Mouse (Mus musculus) MEL-GATA-1-ER (cell line): ENCODE measurements at regions not wholly inside any gene's neighbourhood (a gene's known extent, or its start where the extent isn't known, plus 50 kb on each side); places are given as distances from the start of the nearest gene placed in this dataset.

Experiments used
- DNase-seq: peaks from one replicate; pipeline ENCODE4 v3.0.0-alpha.2; 2012; ENCODE audit warnings: low read depth; ENCODE audit errors: extremely low read depth

DNA sequence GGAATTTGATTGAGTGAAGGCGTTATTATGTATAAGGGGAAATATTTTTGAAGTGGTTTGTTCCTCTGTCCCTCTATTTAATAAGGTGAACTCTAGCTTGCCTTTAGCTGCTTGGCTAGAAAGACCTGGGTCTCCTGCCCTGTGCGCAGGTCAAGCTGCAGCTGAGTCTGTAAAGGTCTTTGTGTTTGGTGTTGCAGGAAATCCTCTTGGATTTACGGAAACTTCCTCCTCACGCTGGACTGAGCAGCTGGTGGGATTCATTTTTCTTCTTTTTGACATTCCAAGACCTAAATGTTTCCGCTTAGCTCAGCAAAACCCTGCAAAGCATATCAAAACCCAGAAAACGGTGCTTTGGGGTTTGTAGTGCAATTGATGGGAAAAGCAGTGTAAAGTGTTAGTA, 402.2 kb upstream of the Mmadhc start:
- DNase-seq, result no peak

DNA sequence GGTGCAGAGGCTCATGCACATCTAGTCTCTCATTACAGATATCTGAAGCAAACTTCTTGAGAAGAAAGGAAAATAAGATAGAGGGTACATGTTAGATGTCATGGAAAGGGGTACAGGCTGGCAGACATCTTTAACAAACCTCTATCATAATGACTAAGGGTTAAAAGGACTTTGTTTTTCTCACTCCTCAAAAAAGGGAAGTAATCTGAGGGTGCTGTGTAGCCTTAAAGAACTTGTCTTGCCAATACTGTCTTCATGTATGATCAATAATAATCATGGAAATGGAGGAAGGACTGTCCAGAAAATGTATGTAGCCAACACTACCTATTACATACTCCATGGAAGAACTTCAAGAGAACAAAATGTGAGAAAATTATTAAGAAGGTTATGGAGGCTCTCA, 400.0 kb upstream of the Mmadhc start:
- DNase-seq, result no peak

DNA sequence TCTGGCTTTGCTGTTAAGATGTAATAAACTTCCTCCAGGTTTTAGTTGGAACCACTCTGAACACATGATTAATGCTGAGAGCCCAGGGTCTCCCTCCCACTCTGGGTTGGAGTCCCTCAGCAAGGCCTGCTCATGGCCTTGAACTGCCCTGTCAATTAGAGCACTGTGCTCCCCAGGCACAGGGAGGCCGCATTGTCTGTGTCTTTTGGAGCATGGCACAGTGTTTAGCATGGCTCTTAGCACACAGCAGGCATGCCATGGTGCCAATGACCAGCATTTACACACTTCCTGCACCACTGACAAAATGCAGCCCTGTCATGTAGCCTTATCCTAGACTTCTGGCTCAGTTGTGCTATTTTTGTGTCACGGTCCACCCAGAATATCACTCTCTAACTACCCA, 398.2 kb upstream of the Mmadhc start:
- DNase-seq, result no peak

DNA sequence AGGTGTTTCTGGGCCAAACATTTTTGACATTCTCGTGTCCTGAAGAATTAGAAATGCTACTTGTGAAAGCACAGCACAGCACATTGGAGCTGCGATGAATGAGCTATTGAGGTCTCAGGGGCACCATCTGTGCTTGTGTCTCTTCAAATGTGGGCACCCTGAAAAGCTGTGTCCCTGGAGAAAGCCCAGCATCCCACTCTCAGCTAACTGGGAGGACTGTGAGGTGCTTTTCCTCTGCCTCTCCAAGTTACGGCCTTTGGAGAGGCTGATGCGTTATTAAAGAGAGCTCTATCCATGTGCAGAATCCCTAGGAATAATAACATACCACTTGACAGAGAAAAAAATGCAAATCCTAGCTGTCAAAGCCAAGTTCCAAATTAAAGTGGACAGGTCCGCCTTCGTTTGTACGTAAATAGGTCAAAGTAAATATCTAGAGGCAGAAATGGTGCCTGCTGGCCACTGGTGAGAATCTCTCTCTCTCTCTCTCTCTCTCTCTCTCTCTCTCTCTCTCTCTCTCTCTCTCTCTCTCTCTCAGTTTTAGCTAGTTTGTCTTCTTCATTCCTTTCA, 397.3 kb upstream of the Mmadhc start:
- no peak for DNase-seq

DNA sequence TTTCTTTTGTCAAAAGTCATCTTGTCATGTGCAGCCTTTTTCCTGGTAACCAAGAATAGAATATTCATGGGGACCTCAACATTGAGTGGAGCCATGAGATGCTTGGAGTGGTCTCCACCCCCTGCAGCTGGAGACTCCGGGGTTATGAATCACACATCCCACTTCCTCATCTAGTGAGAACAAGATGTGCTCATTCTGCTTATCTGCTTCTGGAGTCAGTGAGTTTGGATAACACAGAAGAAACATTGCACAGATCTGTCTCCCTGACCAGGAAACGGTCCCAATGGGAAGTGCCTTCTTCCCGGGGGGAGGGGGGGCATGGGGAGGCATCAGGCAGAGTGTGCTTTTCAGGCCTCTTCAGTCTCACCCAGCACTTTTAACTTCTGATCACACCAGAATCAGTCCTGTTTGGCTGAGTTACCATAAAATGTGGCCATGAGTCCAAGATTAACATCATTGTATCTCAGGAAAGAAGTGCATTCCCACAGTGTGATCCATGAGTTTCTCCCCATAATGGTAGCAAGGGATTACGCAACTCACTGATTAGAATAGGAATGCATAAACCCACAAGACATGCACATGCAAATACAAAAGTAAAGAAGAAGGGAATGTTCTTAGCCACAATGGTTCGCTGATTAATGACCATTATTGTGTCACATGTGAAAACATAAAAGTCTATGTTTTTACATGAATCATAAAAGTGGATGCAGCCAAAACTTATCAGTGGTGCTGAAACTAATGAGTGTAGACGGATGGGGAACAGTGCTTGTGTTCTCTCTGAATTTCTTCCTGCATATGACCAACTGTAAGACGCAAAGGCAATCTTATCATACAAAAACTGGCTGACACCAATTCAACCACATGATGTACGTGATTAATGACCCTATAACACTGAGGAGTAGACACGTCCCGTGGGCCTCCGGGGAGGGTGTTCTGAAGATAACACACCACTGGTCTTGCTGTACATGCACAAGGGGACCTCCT, 393.8 kb upstream of the Mmadhc start:
- DNase-seq, result peak; percentile 41

DNA sequence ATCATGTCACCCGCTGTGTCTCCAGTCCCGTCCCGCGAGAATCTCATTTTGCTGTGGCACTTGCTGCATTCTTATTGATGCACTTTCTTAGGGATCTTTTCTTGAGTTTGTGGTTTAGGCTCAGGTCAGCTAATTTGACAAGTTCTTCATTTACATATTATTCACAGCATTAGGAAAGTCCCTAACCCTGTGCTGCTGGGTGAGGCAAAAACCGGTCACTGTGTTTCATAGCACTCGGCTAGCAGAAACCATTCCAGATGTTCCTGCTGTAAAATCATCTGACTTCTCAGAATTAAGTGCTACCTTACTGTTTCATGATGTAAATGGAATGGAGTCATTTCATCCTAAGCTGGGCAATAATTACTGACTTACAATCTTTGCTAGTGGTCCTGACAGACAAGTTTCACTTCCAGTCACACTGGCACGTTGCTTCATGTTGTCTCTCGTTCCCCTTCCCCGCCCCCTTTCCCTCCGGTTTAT, 391.1 kb upstream of the Mmadhc start:
- no peak for DNase-seq

DNA sequence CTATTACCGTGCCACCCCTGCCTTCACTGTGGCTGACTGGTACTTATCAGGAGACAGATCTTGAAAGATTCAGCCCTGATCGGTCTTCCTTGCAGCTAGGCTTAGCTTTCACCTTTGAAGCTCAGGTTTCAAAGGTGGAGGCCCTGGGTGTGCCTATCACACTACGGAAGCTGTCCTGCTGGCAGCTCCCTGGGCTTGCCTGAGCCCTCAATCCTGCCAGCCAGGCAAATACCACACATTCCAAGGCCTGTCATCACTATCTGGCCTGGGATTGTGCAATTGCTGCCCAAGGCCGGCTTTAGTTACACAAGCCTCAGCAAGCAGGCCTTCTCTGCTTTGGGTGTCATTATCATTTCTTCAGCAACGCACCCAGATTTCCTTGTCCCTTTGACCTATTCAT, 390.6 kb upstream of the Mmadhc start:
- DNase-seq, result no peak

DNA sequence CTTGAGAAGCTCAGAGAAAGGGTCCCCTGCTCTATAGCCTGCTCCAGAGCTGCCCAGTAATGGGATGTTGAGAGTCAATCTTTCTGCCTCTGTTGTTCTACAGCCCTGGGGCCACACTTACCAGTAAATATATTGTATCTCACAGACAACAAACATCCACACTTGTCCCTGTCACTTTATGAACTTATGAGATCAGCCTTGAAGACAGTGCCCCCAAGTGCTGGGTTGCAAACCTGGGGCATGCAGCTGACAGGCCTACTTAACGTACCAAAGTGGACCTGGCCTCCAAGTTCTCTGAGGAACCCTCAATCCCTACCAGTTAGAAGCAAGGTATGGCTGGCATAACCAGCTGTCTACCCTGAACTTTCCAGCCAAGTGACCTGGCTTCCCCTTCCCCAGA, 380.9 kb upstream of the Mmadhc start:
- no peak for DNase-seq

DNA sequence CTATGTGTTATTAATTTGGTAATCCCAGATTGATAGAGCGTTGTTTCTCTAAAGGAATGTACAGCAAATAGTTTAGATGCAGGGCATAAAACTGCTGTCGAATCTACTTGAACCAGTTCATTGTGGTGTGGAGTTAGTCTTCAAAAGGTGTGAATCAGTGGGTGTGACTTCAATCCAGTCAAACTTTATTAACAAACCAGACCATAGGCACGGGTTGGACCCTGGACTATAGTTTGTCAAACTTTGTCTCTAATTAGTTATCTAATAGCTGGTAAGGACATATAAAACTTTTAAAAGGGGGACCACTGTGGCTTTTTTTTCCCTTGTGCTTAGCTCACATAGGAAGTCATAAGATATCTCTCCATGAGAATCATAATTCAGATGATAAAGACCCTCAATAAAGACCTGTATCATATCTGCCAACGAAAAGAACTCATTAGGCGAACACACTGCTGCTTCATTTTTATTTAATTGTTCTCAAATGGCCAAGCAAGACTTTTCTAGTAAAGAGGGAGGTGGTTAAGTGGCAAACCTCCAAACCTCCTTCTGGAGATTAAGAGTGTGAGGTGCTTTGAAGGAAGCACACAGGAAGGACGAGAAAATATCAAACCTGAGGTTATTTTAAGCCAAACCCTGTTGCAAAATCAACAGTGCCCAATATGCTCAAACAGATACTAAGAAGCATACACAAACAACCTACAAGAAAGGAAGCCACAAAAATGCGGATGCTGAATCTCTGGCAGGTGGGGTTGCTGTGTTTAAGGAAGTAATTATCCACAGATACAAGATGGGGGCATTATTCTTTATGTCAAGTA, 379.3 kb upstream of the Mmadhc start:
- DNase-seq, result peak; percentile 86

DNA sequence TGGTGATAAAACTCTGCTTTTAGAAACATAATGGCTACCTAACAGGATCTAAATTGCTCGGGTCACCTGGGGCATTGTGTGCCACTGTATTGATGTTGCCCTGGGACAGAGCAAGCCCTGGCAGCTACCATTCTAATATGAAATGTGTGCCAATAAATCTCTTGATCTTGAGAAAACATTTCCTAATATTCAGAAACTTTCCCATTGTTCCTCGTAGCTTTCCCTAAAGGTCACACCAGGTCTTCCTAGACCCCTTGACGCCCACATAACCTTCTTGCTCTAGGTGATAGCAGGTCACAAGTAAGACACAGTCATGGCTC, 378.2 kb upstream of the Mmadhc start:
- no peak for DNase-seq

DNA sequence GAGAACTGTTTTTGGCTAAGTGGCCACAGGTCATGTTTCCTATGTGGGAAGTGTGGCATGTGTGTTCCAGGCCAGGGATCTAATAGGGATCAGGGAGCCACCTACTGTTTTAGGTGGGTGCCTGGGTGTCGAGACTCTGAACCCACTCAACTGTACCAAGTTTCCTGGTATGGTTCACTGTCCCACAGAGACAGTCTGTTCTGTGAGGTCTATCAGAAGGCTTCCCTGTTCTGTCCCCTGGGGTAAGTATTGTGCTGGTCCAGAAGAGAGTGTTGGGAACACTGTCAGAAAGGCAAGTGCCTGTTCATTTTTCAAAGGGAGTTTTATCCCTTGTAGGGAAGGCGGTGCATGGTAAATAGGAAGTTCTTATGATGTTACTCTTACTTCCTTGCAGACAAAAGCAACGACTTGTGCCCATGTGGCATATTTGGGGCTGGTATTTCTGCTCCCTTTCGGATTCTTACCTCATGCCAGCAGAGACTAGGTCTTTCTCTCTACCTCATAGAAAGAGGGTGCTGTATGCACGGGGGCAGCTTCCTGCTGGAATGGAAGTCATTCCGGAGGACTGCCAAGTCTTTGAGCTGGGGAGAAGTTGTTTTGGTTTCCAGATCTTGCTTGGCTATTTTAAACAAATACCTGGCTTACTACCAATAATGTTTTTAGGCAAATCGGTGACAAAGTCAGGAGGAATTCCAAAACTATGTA, 377.7 kb upstream of the Mmadhc start:
- DNase-seq, result no peak

DNA sequence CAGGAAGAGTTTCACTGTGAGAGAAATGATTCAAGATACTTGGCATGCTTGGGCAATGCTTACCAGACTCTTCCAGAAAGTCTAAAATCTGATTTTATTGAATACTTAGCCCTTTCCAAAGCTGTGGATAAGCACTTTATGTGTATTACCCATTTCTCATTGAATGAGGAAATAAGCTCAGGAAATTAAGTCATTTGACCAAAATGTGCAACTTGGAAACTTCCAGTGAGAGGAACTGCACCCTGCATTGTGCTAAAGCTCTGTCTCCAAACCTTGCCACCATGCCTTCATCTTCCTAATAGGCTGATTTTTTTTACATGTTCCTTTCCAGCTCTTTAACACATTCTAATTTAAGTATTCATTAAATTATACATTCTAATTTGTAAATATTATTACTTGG, 372.7 kb upstream of the Mmadhc start:
- no peak for DNase-seq

DNA sequence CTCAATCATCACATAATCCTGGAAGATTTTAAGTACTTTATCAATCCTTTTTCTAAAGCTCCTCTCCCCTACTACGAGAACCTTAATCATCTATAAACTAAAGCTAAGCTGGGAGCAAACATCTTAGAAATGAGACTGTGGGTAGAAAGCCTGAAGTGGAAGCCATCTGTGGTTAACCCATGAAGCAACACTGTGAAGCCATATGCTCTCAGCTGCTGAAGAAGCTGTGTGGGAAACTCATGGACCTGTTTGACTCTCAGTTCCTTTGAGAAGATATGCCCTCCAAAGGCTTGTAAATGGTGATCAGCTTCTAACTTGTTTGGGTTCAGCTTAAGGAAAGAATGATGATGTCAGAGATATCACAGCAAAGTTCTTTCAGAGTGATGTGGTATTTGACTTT, 372.2 kb upstream of the Mmadhc start:
- no peak for DNase-seq

DNA sequence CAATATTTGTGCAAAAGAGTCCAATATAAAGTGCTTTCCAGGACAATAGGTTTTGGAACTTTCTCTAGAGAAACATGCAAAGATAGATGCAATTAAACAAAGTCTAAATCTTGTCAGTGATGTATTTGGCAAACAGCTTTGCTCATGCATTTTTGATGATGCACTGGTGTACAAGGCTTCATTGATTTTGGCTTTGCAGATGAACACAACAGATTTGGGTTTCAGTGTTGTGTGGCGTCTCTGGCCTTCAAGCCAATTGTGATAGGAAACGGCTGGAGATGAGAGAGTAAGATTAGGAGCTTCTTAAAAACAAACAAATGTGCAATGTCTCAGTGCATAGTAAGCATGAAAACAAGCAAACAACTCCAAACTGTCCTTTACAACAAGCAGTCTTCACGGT, 370.6 kb upstream of the Mmadhc start:
- DNase-seq, result no peak

DNA sequence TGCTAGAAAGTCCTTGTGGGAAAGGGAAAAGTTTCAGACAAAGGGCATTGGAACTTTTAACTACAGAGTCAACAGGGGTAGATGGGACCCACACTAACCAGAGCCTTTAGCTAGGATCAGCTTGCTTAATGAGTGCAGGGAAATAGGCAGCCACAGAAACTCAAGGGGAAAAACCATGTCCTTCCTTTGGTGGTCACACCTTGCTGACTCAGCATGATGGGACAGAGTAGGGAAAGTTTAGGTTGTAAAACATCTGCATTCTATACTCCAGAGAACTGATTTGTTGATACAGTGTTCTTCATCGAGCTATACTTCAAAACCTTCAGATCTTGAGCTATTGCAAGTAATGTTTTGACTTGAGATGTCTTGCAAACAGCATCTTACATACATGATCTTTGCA, 365.9 kb upstream of the Mmadhc start:
- no peak for DNase-seq

DNA sequence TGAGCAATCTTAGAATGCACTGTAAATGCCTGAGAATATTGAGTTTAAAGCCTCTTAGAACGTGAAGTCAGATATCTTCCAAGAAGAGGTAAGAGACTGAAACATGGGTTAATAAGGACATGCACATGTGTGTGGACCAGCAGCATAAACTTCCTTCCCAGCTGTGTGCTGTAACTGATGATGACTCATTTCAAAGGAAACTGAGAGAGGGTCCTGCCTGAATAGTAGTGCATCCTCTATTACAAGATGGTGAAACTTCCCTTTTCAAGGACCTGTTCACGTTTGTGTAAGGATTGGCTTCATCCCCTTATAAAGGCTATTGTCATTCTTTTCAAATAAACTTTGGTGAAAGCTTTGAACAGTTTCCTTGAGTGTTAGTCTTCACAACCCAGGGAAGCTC, 363.4 kb upstream of the Mmadhc start:
- no peak for DNase-seq

DNA sequence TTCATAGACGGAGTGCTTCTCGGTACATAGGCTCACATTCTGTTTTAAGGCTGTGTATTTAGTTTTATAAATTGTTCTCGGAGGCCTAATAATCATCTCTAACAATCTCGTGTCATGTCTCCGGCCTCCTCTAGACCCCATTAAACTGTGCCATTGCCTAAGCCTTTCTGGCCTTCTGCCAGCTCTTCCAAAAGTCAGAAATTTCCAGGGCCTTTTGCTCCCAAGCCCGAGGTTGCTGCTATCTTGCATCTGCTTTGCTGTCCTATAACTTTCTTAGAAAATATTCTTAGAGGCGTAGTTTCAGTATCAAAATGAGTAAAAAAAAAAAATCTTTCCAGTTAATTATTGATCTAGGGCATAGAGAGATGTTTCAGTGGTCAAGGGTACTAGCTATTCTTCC, 361.2 kb upstream of the Mmadhc start:
- DNase-seq, result no peak

DNA sequence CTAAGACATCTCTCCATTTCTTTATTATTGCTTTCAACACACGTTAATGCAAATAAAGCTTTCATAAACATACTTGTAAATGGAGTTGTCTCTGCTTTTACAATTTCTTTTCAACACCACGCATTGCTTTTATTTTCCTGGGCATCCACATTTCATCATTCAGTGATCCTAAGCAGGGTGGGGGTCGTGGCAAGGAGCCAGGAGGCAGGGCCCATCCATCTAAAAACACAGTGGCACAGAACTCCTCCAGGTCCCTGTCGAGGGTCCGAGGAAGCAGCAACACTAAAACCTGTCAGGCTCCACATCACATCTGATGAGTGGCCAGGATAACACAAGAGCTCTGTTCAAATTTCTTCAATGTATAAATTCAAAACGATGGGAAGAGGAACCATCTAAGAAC, 359.8 kb upstream of the Mmadhc start:
- DNase-seq, result no peak

DNA sequence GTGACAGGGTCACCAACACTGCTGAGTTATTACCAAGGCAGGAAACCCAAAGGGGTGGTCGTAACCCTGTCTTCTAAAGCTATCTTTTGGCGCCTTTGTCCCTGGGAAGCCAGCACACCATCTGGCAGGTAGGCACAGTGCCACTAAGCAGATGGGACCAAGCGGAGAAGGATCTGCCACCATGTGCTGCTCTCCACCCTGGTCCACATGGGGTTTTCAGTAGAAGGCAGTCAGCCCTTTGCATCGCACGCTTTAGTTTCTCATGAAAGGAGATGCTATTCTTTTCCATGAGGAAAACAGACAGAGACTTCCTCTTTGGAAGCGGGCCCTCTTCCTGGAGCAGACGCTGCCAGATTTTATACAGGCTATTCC, 358.3 kb upstream of the Mmadhc start:
- no peak for DNase-seq

DNA sequence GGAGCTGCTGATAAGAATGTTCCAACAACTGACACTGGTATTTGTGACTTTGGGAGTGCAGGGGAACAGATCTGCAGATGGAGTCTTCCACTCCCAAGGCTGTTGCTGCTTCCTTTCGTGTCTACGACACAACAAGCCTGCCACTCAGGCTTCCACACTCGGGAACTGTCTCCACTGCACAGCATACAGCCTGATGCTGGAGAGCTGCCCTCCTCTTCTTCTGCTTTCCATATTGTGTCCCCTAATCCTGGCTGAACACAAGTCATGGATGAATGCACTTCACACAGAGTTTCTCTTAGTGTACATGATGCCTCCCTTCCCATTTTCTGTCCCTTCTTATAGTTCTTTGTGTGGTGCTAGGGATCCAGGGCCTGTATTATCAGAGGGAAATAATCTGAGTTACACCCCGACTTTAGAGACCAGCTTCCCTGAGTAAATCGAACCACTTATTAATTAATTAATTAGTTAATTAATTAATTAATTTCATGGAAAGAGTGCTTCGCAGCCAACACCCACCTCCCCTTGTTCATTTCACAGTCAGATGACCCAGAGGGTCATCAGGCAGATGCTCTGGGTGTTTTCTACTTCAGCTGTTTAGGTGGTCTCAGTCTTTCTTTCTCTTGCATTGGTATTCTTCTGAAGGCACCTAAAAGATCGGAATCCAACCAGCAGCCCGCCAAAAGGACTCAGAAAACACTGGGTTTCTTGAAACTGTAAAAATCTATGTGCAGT, 357.8 kb upstream of the Mmadhc start:
- DNase-seq, result no peak

DNA sequence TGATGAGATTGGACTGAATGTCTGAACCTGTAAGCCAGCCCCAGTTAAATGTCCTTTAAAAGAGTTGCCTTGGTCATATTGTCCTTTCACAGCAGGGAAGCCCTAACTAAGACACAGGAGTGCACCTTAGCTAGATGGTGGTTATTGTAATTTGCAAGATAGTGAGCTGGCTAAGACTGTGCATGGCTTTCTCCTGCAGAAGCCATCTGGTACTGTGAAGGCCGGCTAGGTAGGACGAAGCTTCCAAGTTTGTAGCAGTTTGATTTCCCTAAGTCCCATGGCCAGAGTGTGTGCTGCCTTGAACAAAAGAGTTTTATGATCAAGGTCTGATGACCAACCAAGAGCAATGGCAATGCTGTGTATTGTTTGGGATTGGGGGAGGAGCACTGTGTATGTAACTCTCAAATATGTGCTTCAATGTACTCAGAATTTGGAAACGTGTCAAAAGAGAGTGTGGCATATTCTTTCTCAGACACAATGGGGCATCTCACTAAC, 356.6 kb upstream of the Mmadhc start:
- DNase-seq, result no peak
